Mouse (Mus musculus): ENCODE results near the gene Madcam1. TPM values are rescaled to one million over a fixed set of nuclear protein-coding genes. Genes with fewer than 3 reads are reported as not detected.

Madcam1 gene
- polyA plus RNA-seq, 1 experiment from 2014 or later = 32.5 TPM

DNA sequence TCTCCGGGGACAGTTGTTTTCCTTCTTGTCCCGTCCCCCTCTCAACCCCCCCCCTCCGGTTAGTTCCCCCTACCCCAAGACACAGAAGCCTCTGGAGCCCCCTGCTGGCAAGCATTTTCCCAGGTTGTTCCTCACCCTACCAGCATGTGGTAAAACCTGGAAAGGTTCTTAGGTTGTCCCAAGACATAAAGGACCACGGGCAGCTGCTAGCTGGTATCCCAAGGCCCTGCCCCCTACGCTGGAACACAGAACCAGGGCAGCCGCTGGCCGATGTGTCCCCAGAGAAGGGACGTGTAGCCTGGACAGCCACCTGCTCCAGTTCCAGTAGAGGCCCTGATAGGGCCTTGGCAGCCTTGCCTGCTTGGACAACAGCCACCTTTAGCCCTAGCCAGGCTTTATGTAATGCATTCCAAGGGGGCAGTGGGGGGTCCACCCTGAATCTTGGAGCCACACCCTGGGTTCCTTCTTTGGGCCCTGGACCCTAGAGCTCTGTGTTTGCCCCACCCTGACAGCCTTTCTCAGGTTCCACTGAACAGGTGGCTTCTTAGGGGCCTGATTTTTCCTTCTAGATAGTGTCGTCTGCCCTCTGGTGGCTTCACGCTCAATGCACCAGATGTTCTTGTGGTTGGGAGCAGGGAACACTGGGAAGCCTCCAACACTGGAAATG, 18.7 kb downstream of the Madcam1 start:
- Histone ChIP-seq H3K36me3 (ENCODE audit: control insufficient read depth, insufficient read depth, low read length) (peaks cover 39% of the 10 kb centered on the region), H3K9me3 (ENCODE audit: control insufficient read depth, low read length) (no peaks in the 10 kb centered on the region), H3K4me1 (replicated peaks; ENCODE audit: control insufficient read depth, insufficient read depth, low read length) (peaks cover 15% of the 10 kb centered on the region), H3K4me3 (ENCODE audit: low read depth, low read length) (peak overlapping the region; percentile 80), H3K4me2 (ENCODE audit: low read length) (peak overlapping the region; percentile 74), H3K27me3 (replicated peaks; ENCODE audit: control insufficient read depth, insufficient read depth, low read length) (no peaks in the 10 kb centered on the region), H3K9ac (ENCODE audit: low read length) (peak overlapping the region; percentile 75), H3K27ac (ENCODE audit: low read depth) (peak overlapping the region; percentile 55)
- DNase-seq (ENCODE audit: low spot score) (peak; percentile 88), ATAC-seq (replicated peaks; ENCODE audit: low FRiP score, low TSS enrichment, low read depth) (no peak)
- 6% methylated on average over 10 of the region's 10 CpGs for WGBS

DNA sequence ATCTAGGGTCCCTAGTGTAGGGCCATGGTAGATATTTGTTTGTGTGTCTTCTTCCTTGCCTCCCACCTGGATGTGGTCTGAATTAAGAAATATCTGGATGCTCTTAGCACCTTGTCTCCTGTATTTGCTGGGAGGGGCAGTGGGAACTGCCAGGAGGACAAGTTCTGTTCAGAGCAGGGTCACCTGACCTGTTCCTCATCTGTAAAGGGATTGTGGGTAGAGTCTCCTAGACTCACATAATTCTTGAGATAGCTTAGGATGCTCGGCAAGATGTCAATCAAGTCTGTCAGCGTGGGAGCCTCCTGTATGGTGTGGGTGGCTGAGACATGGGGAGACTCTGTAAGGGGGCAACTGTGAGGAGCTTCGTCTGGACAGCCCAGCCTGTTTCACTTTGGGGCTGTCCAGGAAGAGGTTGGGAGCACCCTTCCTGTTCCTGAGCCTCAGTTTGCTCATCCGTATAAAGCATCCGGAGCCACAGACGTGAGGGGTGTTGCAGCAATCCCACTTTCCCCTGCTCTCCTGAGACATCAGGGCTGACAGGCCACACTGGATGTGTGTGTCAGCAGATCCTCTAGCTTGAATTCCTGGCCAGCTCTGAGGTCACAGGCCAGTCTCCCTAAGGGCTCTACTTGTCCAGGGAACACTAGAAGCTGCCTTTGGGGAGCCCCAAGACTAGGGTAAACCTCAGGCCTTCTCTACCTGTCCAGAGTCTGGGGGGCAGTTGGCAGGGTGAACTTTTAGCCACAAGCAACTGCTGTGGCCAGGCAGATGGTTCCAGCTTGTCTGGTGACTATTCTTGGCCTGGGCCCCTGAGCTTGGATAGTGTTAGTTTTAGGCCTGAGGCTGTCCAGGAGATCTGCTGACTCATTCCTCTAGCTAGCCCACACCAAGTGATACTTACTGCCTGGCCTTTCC, 19.6 kb downstream of the Madcam1 start:
- peak overlapping the region; percentile 80 for H3K4me3 ChIP-seq (ENCODE audit: low read depth, low read length)
- no peaks in the 10 kb centered on the region for H3K9me3 ChIP-seq (ENCODE audit: control insufficient read depth, low read length)
- ATAC-seq (replicated peaks; ENCODE audit: low FRiP score, low TSS enrichment, low read depth) (no peak), DNase-seq (ENCODE audit: low spot score) (no peak)
- peaks cover 48% of the 10 kb centered on the region for H3K36me3 ChIP-seq (ENCODE audit: control insufficient read depth, insufficient read depth, low read length)
- H3K4me2 ChIP-seq (ENCODE audit: low read length) = peak overlapping the region; percentile 74
- peak overlapping the region; percentile 75 for H3K9ac ChIP-seq (ENCODE audit: low read length)
- peaks cover 15% of the 10 kb centered on the region for H3K4me1 ChIP-seq (replicated peaks; ENCODE audit: control insufficient read depth, insufficient read depth, low read length)
- no peaks in the 10 kb centered on the region for H3K27me3 ChIP-seq (replicated peaks; ENCODE audit: control insufficient read depth, insufficient read depth, low read length)
- H3K27ac ChIP-seq (ENCODE audit: low read depth) = no peak overlapping the region
- WGBS = 81% methylated on average over 6 of the region's 6 CpGs

GRCm38 (mm10) chr10:79684770-79685600, 20.6 kb downstream of the Madcam1 start:
- H3K9ac ChIP-seq (ENCODE audit: low read length) = no peak overlapping the region
- no peak overlapping the region for H3K4me3 ChIP-seq (ENCODE audit: low read depth, low read length)
- peaks cover 15% of the 10 kb centered on the region for H3K4me1 ChIP-seq (replicated peaks; ENCODE audit: control insufficient read depth, insufficient read depth, low read length)
- DNase-seq (ENCODE audit: low spot score) = no peak
- H3K27ac ChIP-seq (ENCODE audit: low read depth) = no peak overlapping the region
- WGBS = 94% methylated on average over 25 of the region's 25 CpGs
- peaks cover 51% of the 10 kb centered on the region for H3K36me3 ChIP-seq (ENCODE audit: control insufficient read depth, insufficient read depth, low read length)
- no peaks in the 10 kb centered on the region for H3K9me3 ChIP-seq (ENCODE audit: control insufficient read depth, low read length)
- no peaks in the 10 kb centered on the region for H3K27me3 ChIP-seq (replicated peaks; ENCODE audit: control insufficient read depth, insufficient read depth, low read length)
- ATAC-seq (replicated peaks; ENCODE audit: low FRiP score, low TSS enrichment, low read depth) = no peak
- H3K4me2 ChIP-seq (ENCODE audit: low read length) = no peak overlapping the region

GRCm38 (mm10) chr10:79686219-79686618, 21.9 kb downstream of the Madcam1 start:
- H3K27me3 ChIP-seq (replicated peaks; ENCODE audit: control insufficient read depth, insufficient read depth, low read length) = no peaks in the 10 kb centered on the region
- H3K9ac ChIP-seq (ENCODE audit: low read length) = no peak overlapping the region
- no peaks in the 10 kb centered on the region for H3K9me3 ChIP-seq (ENCODE audit: control insufficient read depth, low read length)
- ATAC-seq (replicated peaks; ENCODE audit: low FRiP score, low TSS enrichment, low read depth) = no peak
- H3K4me2 ChIP-seq (ENCODE audit: low read length) = no peak overlapping the region
- WGBS = 86% methylated on average over 2 of the region's 2 CpGs
- peaks cover 51% of the 10 kb centered on the region for H3K36me3 ChIP-seq (ENCODE audit: control insufficient read depth, insufficient read depth, low read length)
- peaks cover 9% of the 10 kb centered on the region for H3K4me1 ChIP-seq (replicated peaks; ENCODE audit: control insufficient read depth, insufficient read depth, low read length)
- DNase-seq (ENCODE audit: low spot score) = no peak
- no peak overlapping the region for H3K27ac ChIP-seq (ENCODE audit: low read depth)
- no peak overlapping the region for H3K4me3 ChIP-seq (ENCODE audit: low read depth, low read length)

GRCm38 (mm10) chr10:79686691-79687090, 22.3 kb downstream of the Madcam1 start:
- ATAC-seq (replicated peaks; ENCODE audit: low FRiP score, low TSS enrichment, low read depth) (no peak), DNase-seq (ENCODE audit: low spot score) (no peak)
- WGBS = 91% methylated on average over 1 of the region's 1 CpGs
- H3K9ac ChIP-seq (ENCODE audit: low read length) = no peak overlapping the region
- H3K27me3 ChIP-seq (replicated peaks; ENCODE audit: control insufficient read depth, insufficient read depth, low read length) = no peaks in the 10 kb centered on the region
- peaks cover 51% of the 10 kb centered on the region for H3K36me3 ChIP-seq (ENCODE audit: control insufficient read depth, insufficient read depth, low read length)
- H3K4me3 ChIP-seq (ENCODE audit: low read depth, low read length) = no peak overlapping the region
- H3K27ac ChIP-seq (ENCODE audit: low read depth) = no peak overlapping the region
- no peak overlapping the region for H3K4me2 ChIP-seq (ENCODE audit: low read length)
- peaks cover 9% of the 10 kb centered on the region for H3K4me1 ChIP-seq (replicated peaks; ENCODE audit: control insufficient read depth, insufficient read depth, low read length)
- H3K9me3 ChIP-seq (ENCODE audit: control insufficient read depth, low read length) = no peaks in the 10 kb centered on the region

DNA sequence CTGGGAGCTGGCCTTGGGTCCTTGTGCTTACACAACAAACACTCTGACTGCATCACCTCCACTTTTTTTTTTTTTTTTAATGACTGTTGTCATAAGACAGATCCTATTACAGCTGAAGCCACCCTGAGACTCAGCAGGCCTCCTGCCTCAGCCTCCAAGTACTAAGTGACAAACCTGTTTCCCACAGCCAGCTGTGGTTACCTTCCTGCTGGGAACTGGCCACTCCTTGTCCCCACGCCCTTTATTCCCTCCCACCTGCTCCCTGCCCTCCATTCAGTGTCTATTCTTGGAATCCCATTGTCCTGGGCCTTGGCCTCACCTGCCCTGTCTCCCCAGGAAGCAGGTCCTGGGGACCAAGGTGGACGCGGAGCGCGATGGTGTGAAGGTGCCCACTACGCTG, 23.2 kb downstream of the Madcam1 start:
- WGBS = 94% methylated on average over 6 of the region's 6 CpGs
- H3K9ac ChIP-seq (ENCODE audit: low read length) = no peak overlapping the region
- DNase-seq (ENCODE audit: low spot score) (no peak), ATAC-seq (replicated peaks; ENCODE audit: low FRiP score, low TSS enrichment, low read depth) (no peak)
- H3K27me3 ChIP-seq (replicated peaks; ENCODE audit: control insufficient read depth, insufficient read depth, low read length) = no peaks in the 10 kb centered on the region
- H3K4me3 ChIP-seq (ENCODE audit: low read depth, low read length) = no peak overlapping the region
- peaks cover 51% of the 10 kb centered on the region for H3K36me3 ChIP-seq (ENCODE audit: control insufficient read depth, insufficient read depth, low read length)
- no peak overlapping the region for H3K27ac ChIP-seq (ENCODE audit: low read depth)
- no peaks in the 10 kb centered on the region for H3K9me3 ChIP-seq (ENCODE audit: control insufficient read depth, low read length)
- peaks cover 9% of the 10 kb centered on the region for H3K4me1 ChIP-seq (replicated peaks; ENCODE audit: control insufficient read depth, insufficient read depth, low read length)
- H3K4me2 ChIP-seq (ENCODE audit: low read length) = no peak overlapping the region

- H3K27ac ChIP-seq (ENCODE audit: low read depth) = no peak within 1 kb of the TSS
- H3K36me3 ChIP-seq (ENCODE audit: control insufficient read depth, insufficient read depth, low read length) = peaks cover 51% of the 10 kb centered on the region
- no peak within 1 kb of the TSS for H3K4me3 ChIP-seq (ENCODE audit: low read depth, low read length)
- H3K27me3 ChIP-seq (replicated peaks; ENCODE audit: control insufficient read depth, insufficient read depth, low read length) = no peaks in the 10 kb centered on the region
- no peak within 1 kb of the TSS for H3K4me2 ChIP-seq (ENCODE audit: low read length)
- no peaks in the 10 kb centered on the region for H3K9me3 ChIP-seq (ENCODE audit: control insufficient read depth, low read length)
- ATAC-seq (replicated peaks; ENCODE audit: low FRiP score, low TSS enrichment, low read depth) = no peak
- 84% methylated on average over 4 of the region's 4 CpGs for WGBS
- H3K4me1 ChIP-seq (replicated peaks; ENCODE audit: control insufficient read depth, insufficient read depth, low read length) = peaks cover 2% of the 10 kb centered on the region
- no peak for DNase-seq (ENCODE audit: low spot score)
- no peak within 1 kb of the TSS for H3K9ac ChIP-seq (ENCODE audit: low read length)
Measured at GRCm38 (mm10) chr10:79688720-79689119, 24.4 kb downstream of the Madcam1 start, which contains the start of gene Gzmm. Gzmm (plus strand) TSS chr10:79689020.

DNA sequence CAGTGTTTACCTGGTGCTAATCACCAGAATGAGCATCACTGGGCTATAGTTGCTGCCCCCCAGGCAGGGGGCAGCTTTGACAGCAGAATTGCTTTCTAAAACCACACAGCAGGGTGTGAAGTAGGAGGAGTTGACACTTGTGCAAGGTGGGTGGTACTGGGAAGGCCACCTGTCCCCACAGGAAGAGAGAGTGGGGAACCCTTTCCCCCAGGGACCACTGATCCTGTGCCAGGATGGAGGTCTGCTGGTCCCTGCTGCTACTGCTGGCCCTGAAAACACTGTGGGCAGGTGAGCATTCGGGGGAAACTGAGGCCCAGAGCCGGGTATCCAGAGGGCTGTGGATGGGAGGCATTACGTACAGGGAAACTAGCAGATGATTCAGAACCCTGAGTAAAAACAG, 24.8 kb downstream of the Madcam1 start:
- H3K36me3 ChIP-seq (ENCODE audit: control insufficient read depth, insufficient read depth, low read length) = peaks cover 51% of the 10 kb centered on the region
- no peak overlapping the region for H3K27ac ChIP-seq (ENCODE audit: low read depth)
- no peaks in the 10 kb centered on the region for H3K9me3 ChIP-seq (ENCODE audit: control insufficient read depth, low read length)
- H3K27me3 ChIP-seq (replicated peaks; ENCODE audit: control insufficient read depth, insufficient read depth, low read length) = no peaks in the 10 kb centered on the region
- no peak for DNase-seq (ENCODE audit: low spot score)
- H3K4me2 ChIP-seq (ENCODE audit: low read length) = no peak overlapping the region
- 89% methylated on average over 3 of the region's 3 CpGs for WGBS
- no peak overlapping the region for H3K4me3 ChIP-seq (ENCODE audit: low read depth, low read length)
- no peak overlapping the region for H3K9ac ChIP-seq (ENCODE audit: low read length)
- ATAC-seq (replicated peaks; ENCODE audit: low FRiP score, low TSS enrichment, low read depth) = no peak
- H3K4me1 ChIP-seq (replicated peaks; ENCODE audit: control insufficient read depth, insufficient read depth, low read length) = no peaks in the 10 kb centered on the region
